Mouse (Mus musculus) forebrain, postnatal 0 days (tissue): ENCODE data around the gene Nrg3. TPM values are rescaled to one million over a fixed set of nuclear protein-coding genes. Genes with fewer than 3 reads are reported as not detected.

ENCODE experiments used
- ATAC-seq: fragments of 200-750 bp; cut with Nextera tagmentation; 2 replicates; pipeline ENCODE4 v1.8.0; 2017; ENCODE audit warnings: mild to moderate bottlenecking, moderate library complexity
- DNase-seq: peaks from one replicate; pipeline ENCODE4 v3.0.0-alpha.2; 2015
- H3K27ac ChIP-seq: fragments of 300-500 bp; sonication (generic); 2 replicates; pipeline ENCODE4 v1.5.1; 2014; ENCODE audit warnings: low read depth, mild to moderate bottlenecking, antibody characterized with exemption, low read length, moderate library complexity, mixed read lengths
- H3K27me3 ChIP-seq: fragments of 300-500 bp; sonication (generic); 2 replicates; pipeline ENCODE4 v1.6.1; 2014; ENCODE audit warnings: mild to moderate bottlenecking, low read length, mixed read lengths; ENCODE audit not compliant: insufficient read depth
- H3K36me3 ChIP-seq: fragments of 300-500 bp; sonication (generic); 2 replicates; pipeline ENCODE4 v1.6.1; 2014; ENCODE audit warnings: mild to moderate bottlenecking, moderate library complexity; ENCODE audit not compliant: insufficient read depth
- H3K4me1 ChIP-seq: fragments of 300-500 bp; sonication (generic); 2 replicates; pipeline ENCODE4 v1.6.1; 2014; ENCODE audit warnings: antibody characterized with exemption; ENCODE audit not compliant: insufficient read depth
- H3K4me2 ChIP-seq: fragments of 300-500 bp; sonication (generic); 2 replicates; pipeline ENCODE4 v1.6.1; 2014; ENCODE audit warnings: low read depth, mild to moderate bottlenecking, moderate library complexity
- H3K4me3 ChIP-seq: fragments of 300-500 bp; sonication (generic); 2 replicates; pipeline ENCODE4 v1.5.1; 2014; ENCODE audit warnings: low read depth, low read length, mixed read lengths
- H3K9ac ChIP-seq: fragments of 300-500 bp; sonication (generic); 2 replicates; pipeline ENCODE4 v1.6.1; 2014; ENCODE audit warnings: mild to moderate bottlenecking
- H3K9me3 ChIP-seq: fragments of 300-500 bp; sonication (generic); 2 replicates; pipeline ENCODE4 v1.6.1; 2016; ENCODE audit warnings: low read length
- CTCF ChIP-seq: sonication (generic); IDR thresholded peaks from 2 replicates; pipeline ENCODE4 v1.5.1; 2016; ENCODE audit warnings: antibody characterized with exemption, control low read depth, low read depth
- WGBS: fragments of 180-500 bp; shearing (Covaris S2); extraction: QIAGEN DNeasy Blood & Tissue Kit; methylation state at CpG from one replicate; pipeline ENCODE4 v1.1.7; 2014; 5-methylcytosine and 5-hydroxymethylcytosine counted together
- polyA plus RNA-seq: library from polyadenylated mRNA; unstranded; fragments of >200 nt; fragmentation: Nextera tagmentation; extraction: Ambion mirVana; gene quantifications from 2 replicates; pipeline ENCODE4 v1.2.1, GENCODE M21; 2015
- total RNA-seq: library from RNA; depleted of rRNA; stranded (reverse); fragments of >200 nt; gene quantifications from 2 replicates; pipeline ENCODE4 v1.2.3, GENCODE M21; 2014

The Nrg3 gene
- total and polyA plus RNA-seq, 2 experiments from 2014 or later: 8.1 to 33.1 TPM

DNA sequence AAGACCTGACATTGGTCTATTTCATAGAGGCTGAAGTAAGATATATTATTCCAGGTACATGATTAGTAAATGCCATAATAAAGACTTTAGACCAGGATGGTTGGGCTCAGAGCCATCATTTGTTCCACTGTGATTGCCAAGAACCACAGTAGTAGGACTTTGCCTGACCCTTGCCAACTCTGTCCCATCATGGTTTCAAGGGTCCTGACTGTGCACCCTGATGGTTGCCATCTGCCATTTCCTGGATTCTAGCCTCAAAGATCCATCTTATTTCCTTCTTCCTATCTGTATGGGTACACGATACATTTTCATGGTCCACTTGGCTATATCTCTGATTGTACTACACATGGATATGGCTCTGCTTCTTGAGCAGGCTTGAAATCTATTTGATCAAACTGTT lies 625.3 kb downstream of the Nrg3 start:
- ATAC-seq (no peak), DNase-seq (no peak)
- Histone ChIP-seq H3K9me3 (no peaks in the 10 kb centered on the region), H3K9ac (no peak overlapping the region), H3K4me1 (no peaks in the 10 kb centered on the region), H3K4me3 (no peak overlapping the region), H3K27me3 (no peaks in the 10 kb centered on the region), H3K4me2 (no peak overlapping the region), H3K27ac (no peak overlapping the region), H3K36me3 (no peaks in the 10 kb centered on the region)
- TF ChIP-seq CTCF: no peak
- 76% methylated on average over 1 of the region's 1 CpGs for WGBS

DNA sequence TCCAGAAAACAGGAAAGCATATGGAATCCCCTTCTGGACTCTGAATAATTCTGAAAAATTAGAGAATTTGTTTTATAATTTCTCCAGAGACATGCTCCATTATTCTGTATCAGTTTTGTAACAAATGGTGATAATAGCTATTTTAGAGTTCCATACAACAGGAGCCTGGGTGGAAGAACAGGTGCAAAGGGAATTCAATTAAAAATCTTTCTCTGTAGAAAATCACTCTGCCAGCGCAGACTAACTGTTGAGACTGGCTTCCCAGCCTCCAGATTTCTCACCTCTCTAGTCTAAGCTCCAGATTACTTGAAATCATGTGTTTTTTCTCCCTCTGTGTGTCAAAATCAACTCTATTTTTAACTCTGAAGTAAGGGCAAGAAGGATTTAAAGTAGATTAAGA lies 625.8 kb downstream of the Nrg3 start:
- peak; percentile 36 for DNase-seq
- Histone ChIP-seq H3K9me3 (no peaks in the 10 kb centered on the region), H3K27ac (no peak overlapping the region), H3K9ac (no peak overlapping the region), H3K36me3 (no peaks in the 10 kb centered on the region), H3K4me3 (no peak overlapping the region), H3K4me2 (no peak overlapping the region), H3K4me1 (no peaks in the 10 kb centered on the region), H3K27me3 (no peaks in the 10 kb centered on the region)
- no peak for TF ChIP-seq CTCF
- peak; percentile 45 for ATAC-seq
- 45% methylated on average over 1 of the region's 1 CpGs for WGBS

- H3K27ac ChIP-seq: no peak overlapping the region
- no peak overlapping the region for H3K4me2 ChIP-seq
- no peaks in the 10 kb centered on the region for H3K27me3 ChIP-seq
- 86% methylated on average over 4 of the region's 4 CpGs for WGBS
- DNase-seq (no peak), ATAC-seq (no peak)
- H3K4me1 ChIP-seq: no peaks in the 10 kb centered on the region
- H3K9me3 ChIP-seq: no peaks in the 10 kb centered on the region
- no peak for TF ChIP-seq CTCF
- no peaks in the 10 kb centered on the region for H3K36me3 ChIP-seq
- no peak overlapping the region for H3K4me3 ChIP-seq
- no peak overlapping the region for H3K9ac ChIP-seq
Observed at GRCm38 (mm10) chr14:38835006-38835405, 637.9 kb downstream of the Nrg3 start.

- no peak overlapping the region for H3K4me2 ChIP-seq
- no peak for TF ChIP-seq CTCF
- H3K4me1 ChIP-seq: no peaks in the 10 kb centered on the region
- no peaks in the 10 kb centered on the region for H3K27me3 ChIP-seq
- no peaks in the 10 kb centered on the region for H3K36me3 ChIP-seq
- H3K27ac ChIP-seq: no peak overlapping the region
- ATAC-seq: peak; percentile 54
- no peak overlapping the region for H3K9ac ChIP-seq
- peak; percentile 29 for DNase-seq
- 36% methylated on average over 1 of the region's 1 CpGs for WGBS
- no peak overlapping the region for H3K4me3 ChIP-seq
- no peaks in the 10 kb centered on the region for H3K9me3 ChIP-seq
Observed at GRCm38 (mm10) chr14:38824891-38825290, 648.0 kb downstream of the Nrg3 start.

DNA sequence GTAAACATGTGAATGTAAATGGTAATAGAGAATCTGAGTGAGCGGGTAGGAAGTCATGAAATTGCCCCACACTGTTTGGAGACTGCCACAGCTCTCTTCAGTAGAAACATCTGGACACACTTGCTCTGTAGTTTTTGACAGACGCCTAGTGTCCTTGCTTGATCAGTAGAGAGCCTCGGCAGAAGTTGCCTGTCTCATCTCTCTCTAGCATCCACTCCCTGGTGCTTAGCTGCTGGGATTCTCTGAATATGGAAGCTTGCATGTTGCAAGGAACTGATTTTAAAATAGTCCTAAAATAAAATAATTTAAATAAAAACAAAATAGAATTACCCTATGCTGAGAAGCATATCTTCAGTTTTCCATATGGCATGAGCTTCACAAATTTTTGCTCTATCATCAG lies 675.9 kb downstream of the Nrg3 start:
- H3K4me2 ChIP-seq: no peak overlapping the region
- TF ChIP-seq CTCF: no peak
- WGBS: 83% methylated on average over 3 of the region's 3 CpGs
- H3K4me3 ChIP-seq: no peak overlapping the region
- no peaks in the 10 kb centered on the region for H3K36me3 ChIP-seq
- H3K4me1 ChIP-seq: no peaks in the 10 kb centered on the region
- H3K27me3 ChIP-seq: no peaks in the 10 kb centered on the region
- no peaks in the 10 kb centered on the region for H3K9me3 ChIP-seq
- no peak overlapping the region for H3K27ac ChIP-seq
- ATAC-seq (no peak), DNase-seq (no peak)
- no peak overlapping the region for H3K9ac ChIP-seq

DNA sequence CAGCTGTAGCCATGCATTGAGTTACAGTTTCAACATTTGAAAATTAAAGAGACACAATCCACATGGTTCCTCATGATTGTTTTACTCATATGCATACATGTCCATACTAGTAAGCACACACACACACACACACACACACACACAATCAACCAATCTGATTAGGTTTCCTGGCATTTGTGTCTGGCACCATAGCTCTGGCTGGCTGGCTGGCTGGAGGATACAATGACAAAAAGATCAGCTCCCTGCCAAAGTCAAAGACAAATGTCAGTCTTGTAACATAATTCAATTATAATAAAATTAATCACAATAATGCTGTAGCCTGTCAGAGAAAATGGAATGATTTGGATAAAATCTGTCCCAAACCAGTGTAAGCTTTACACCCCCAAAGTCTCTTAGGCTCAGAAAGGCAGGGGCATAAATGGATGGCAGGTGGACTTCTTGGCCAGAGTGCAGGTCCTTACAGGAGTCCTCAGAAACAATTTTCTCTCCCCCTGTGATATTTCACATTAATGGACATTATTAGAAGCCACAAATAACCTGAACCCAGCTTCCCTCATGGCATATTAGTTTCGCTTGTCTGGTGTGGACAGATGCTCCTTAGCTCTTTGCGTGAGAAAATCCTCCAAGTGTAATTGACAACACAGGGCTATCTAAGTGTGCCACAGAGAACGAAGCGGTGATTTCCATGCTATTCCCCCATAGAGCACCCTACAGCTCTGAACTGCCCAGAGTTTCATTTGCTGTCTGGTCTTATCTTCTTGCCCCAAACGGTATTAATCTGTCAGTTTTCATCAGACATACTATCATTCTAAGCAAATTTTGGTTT lies 697.4 kb downstream of the Nrg3 start:
- no peak for DNase-seq

GRCm38 (mm10) chr14:38774811-38775210 lies 698.1 kb downstream of the Nrg3 start:
- no peak overlapping the region for H3K4me3 ChIP-seq
- no peak for DNase-seq
- no peaks in the 10 kb centered on the region for H3K4me1 ChIP-seq
- H3K27me3 ChIP-seq: no peaks in the 10 kb centered on the region
- no peak overlapping the region for H3K9ac ChIP-seq
- WGBS: 75% methylated on average over 1 of the region's 1 CpGs
- TF ChIP-seq CTCF: no peak
- no peaks in the 10 kb centered on the region for H3K36me3 ChIP-seq
- ATAC-seq: no peak
- no peaks in the 10 kb centered on the region for H3K9me3 ChIP-seq
- no peak overlapping the region for H3K27ac ChIP-seq
- no peak overlapping the region for H3K4me2 ChIP-seq

More for the DNA sequence above, 697.4 kb downstream of the Nrg3 start:
- H3K4me3 ChIP-seq: no peak overlapping the region
- ATAC-seq: no peak
- H3K9me3 ChIP-seq: no peaks in the 10 kb centered on the region
- no peak overlapping the region for H3K9ac ChIP-seq
- no peak overlapping the region for H3K27ac ChIP-seq
- WGBS: 84% methylated on average over 5 of the region's 5 CpGs
- no peaks in the 10 kb centered on the region for H3K4me1 ChIP-seq
- TF ChIP-seq CTCF: no peak
- no peaks in the 10 kb centered on the region for H3K36me3 ChIP-seq
- H3K4me2 ChIP-seq: no peak overlapping the region
- no peaks in the 10 kb centered on the region for H3K27me3 ChIP-seq
